Mouse (Mus musculus): ENCODE measurements around the gene Rngtt. TPM values are rescaled to one million over a fixed set of nuclear protein-coding genes. Genes with fewer than 3 reads are reported as not detected.

The Rngtt gene
- polyA plus RNA-seq, 1 experiment = 16.0 TPM

- 85% methylated on average over 7 of the region's 7 CpGs for WGBS
- H3K4me3 ChIP-seq (replicated peaks; ENCODE audit: control insufficient read depth, low read depth, low read length) = no peak overlapping the region
- peak overlapping the region; percentile 18; the same call in 1 of the 2 replicates for H3K27ac ChIP-seq (ENCODE audit: control insufficient read depth, insufficient read depth, low read depth, low read length, poor library complexity)
- TF ChIP-seq POLR2A (IDR thresholded peaks at IDR 0.05; ENCODE audit: borderline replicate concordance, control insufficient read depth, low read depth, low read length) = no peak
- no peak for TF ChIP-seq CTCF (IDR thresholded peaks at IDR 0.05; ENCODE audit: control insufficient read depth, insufficient read depth, low read length)
- H3K4me1 ChIP-seq (ENCODE audit: control insufficient read depth, insufficient read depth, low read length) = peaks cover 2% of the 10 kb centered on the region; the same call in 1 of the 2 replicates
These were observed 33.0 kb downstream of the Rngtt start for GRCm38 (mm10) chr4:33342877-33343731.

- Histone ChIP-seq H3K4me1 (ENCODE audit: control insufficient read depth, insufficient read depth, low read length) (peaks cover 1% of the 10 kb centered on the region; the same call in 1 of the 2 replicates), H3K4me3 (replicated peaks; ENCODE audit: control insufficient read depth, low read depth, low read length) (no peak overlapping the region), H3K27ac (ENCODE audit: control insufficient read depth, insufficient read depth, low read depth, low read length, poor library complexity) (peak overlapping the region; percentile 2; the same call in 1 of the 2 replicates)
- 70% methylated on average over 6 of the region's 6 CpGs for WGBS
- peak; percentile 28; the same call in 1 of the 2 replicates for TF ChIP-seq CTCF (IDR thresholded peaks at IDR 0.05; ENCODE audit: control insufficient read depth, insufficient read depth, low read length)
- TF ChIP-seq POLR2A (IDR thresholded peaks at IDR 0.05; ENCODE audit: borderline replicate concordance, control insufficient read depth, low read depth, low read length) = no peak
These were observed 33.6 kb downstream of the Rngtt start for GRCm38 (mm10) chr4:33343732-33344057.

GRCm38 (mm10) chr4:33363451-33363850 is 53.3 kb downstream of the Rngtt start:
- no peak overlapping the region for H3K4me3 ChIP-seq (replicated peaks; ENCODE audit: control insufficient read depth, low read depth, low read length)

GRCm38 (mm10) chr4:33374916-33375315 is 64.8 kb downstream of the Rngtt start:
- WGBS = 72% methylated on average over 6 of the region's 6 CpGs
- no peak for TF ChIP-seq CTCF (IDR thresholded peaks at IDR 0.05; ENCODE audit: control insufficient read depth, insufficient read depth, low read length)
- no peak for TF ChIP-seq POLR2A (IDR thresholded peaks at IDR 0.05; ENCODE audit: borderline replicate concordance, control insufficient read depth, low read depth, low read length)
- Histone ChIP-seq H3K27ac (ENCODE audit: control insufficient read depth, insufficient read depth, low read depth, low read length, poor library complexity) (no peak overlapping the region), H3K4me3 (replicated peaks; ENCODE audit: control insufficient read depth, low read depth, low read length) (no peak overlapping the region), H3K4me1 (ENCODE audit: control insufficient read depth, insufficient read depth, low read length) (no peaks in the 10 kb centered on the region)

More at GRCm38 (mm10) chr4:33363451-33363850, 53.3 kb downstream of the Rngtt start:
- Histone ChIP-seq H3K4me1 (ENCODE audit: control insufficient read depth, insufficient read depth, low read length) (no peaks in the 10 kb centered on the region), H3K27ac (ENCODE audit: control insufficient read depth, insufficient read depth, low read depth, low read length, poor library complexity) (no peak overlapping the region)
- TF ChIP-seq CTCF (IDR thresholded peaks at IDR 0.05; ENCODE audit: control insufficient read depth, insufficient read depth, low read length) = no peak
- no peak for TF ChIP-seq POLR2A (IDR thresholded peaks at IDR 0.05; ENCODE audit: borderline replicate concordance, control insufficient read depth, low read depth, low read length)

- no peaks in the 10 kb centered on the region for H3K4me1 ChIP-seq (ENCODE audit: control insufficient read depth, insufficient read depth, low read length)
- no peak overlapping the region for H3K4me3 ChIP-seq (replicated peaks; ENCODE audit: control insufficient read depth, low read depth, low read length)
- TF ChIP-seq CTCF (IDR thresholded peaks at IDR 0.05; ENCODE audit: control insufficient read depth, insufficient read depth, low read length) (no peak), POLR2A (IDR thresholded peaks at IDR 0.05; ENCODE audit: borderline replicate concordance, control insufficient read depth, low read depth, low read length) (no peak)
- H3K27ac ChIP-seq (ENCODE audit: control insufficient read depth, insufficient read depth, low read depth, low read length, poor library complexity) = no peak overlapping the region
These were observed 67.5 kb downstream of the Rngtt start for GRCm38 (mm10) chr4:33377642-33378041.

- Histone ChIP-seq H3K4me3 (replicated peaks; ENCODE audit: control insufficient read depth, low read depth, low read length) (no peak overlapping the region), H3K4me1 (ENCODE audit: control insufficient read depth, insufficient read depth, low read length) (no peaks in the 10 kb centered on the region), H3K27ac (ENCODE audit: control insufficient read depth, insufficient read depth, low read depth, low read length, poor library complexity) (no peak overlapping the region)
- no peak for TF ChIP-seq POLR2A (IDR thresholded peaks at IDR 0.05; ENCODE audit: borderline replicate concordance, control insufficient read depth, low read depth, low read length)
- no peak for TF ChIP-seq CTCF (IDR thresholded peaks at IDR 0.05; ENCODE audit: control insufficient read depth, insufficient read depth, low read length)
- 62% methylated on average over 6 of the region's 6 CpGs for WGBS
These were observed 68.8 kb downstream of the Rngtt start for GRCm38 (mm10) chr4:33378894-33379293.

- TF ChIP-seq POLR2A (IDR thresholded peaks at IDR 0.05; ENCODE audit: borderline replicate concordance, control insufficient read depth, low read depth, low read length) (no peak), CTCF (IDR thresholded peaks at IDR 0.05; ENCODE audit: control insufficient read depth, insufficient read depth, low read length) (no peak)
- H3K4me1 ChIP-seq (ENCODE audit: control insufficient read depth, insufficient read depth, low read length) = no peaks in the 10 kb centered on the region
- 86% methylated on average over 3 of the region's 3 CpGs for WGBS
- H3K4me3 ChIP-seq (replicated peaks; ENCODE audit: control insufficient read depth, low read depth, low read length) = no peak overlapping the region
- H3K27ac ChIP-seq (ENCODE audit: control insufficient read depth, insufficient read depth, low read depth, low read length, poor library complexity) = no peak overlapping the region
These were observed 78.8 kb downstream of the Rngtt start for GRCm38 (mm10) chr4:33388899-33389298.

GRCm38 (mm10) chr4:33390660-33391059 is 80.5 kb downstream of the Rngtt start:
- TF ChIP-seq CTCF (IDR thresholded peaks at IDR 0.05; ENCODE audit: control insufficient read depth, insufficient read depth, low read length) (no peak), POLR2A (IDR thresholded peaks at IDR 0.05; ENCODE audit: borderline replicate concordance, control insufficient read depth, low read depth, low read length) (no peak)
- H3K27ac ChIP-seq (ENCODE audit: control insufficient read depth, insufficient read depth, low read depth, low read length, poor library complexity) = no peak overlapping the region
- no peak overlapping the region for H3K4me3 ChIP-seq (replicated peaks; ENCODE audit: control insufficient read depth, low read depth, low read length)
- no peaks in the 10 kb centered on the region for H3K4me1 ChIP-seq (ENCODE audit: control insufficient read depth, insufficient read depth, low read length)
